Mouse (Mus musculus) brain, adult 2 months (tissue): ENCODE measurements around the gene Abcg8.
A peak's percentile ranks its signal among the peaks of the same experiment; 100 is the strongest.

Experiments used
- DNase-seq: peaks from one replicate; pipeline ENCODE4 v3.0.0; 2011; ENCODE audit warnings: low read depth, low spot score

Abcg8 gene

GRCm38 (mm10) chr17:84658195-84658594, 17.9 kb upstream of the Abcg8 start:
- DNase-seq: no peak

- no peak for DNase-seq
Observed at GRCm38 (mm10) chr17:84658951-84659350, 17.2 kb upstream of the Abcg8 start.

- no peak for DNase-seq
Observed at GRCm38 (mm10) chr17:84665053-84665452, 11.0 kb upstream of the Abcg8 start.

DNA sequence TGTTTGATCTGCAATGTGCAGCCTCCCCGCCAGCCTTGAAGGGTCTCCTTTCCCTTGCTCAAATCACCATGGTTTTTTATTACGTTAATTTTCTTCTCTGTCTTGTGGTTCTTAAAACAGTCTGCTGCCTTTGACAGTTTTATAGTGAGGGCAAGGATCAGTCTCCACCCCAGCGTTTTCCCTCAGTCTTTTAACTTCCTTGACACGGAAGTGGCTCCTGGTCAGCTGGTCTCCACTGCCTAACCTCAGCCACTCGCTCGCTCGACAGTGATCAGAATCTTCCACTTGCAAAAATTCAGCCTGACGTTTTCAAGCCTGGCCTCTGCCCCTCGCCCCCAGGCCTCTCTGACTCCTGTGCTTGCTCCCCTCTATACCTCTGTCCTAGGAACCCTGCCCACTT, 10.4 kb upstream of the Abcg8 start:
- no peak for DNase-seq

GRCm38 (mm10) chr17:84667848-84668247, 8.3 kb upstream of the Abcg8 start:
- DNase-seq: no peak

DNA sequence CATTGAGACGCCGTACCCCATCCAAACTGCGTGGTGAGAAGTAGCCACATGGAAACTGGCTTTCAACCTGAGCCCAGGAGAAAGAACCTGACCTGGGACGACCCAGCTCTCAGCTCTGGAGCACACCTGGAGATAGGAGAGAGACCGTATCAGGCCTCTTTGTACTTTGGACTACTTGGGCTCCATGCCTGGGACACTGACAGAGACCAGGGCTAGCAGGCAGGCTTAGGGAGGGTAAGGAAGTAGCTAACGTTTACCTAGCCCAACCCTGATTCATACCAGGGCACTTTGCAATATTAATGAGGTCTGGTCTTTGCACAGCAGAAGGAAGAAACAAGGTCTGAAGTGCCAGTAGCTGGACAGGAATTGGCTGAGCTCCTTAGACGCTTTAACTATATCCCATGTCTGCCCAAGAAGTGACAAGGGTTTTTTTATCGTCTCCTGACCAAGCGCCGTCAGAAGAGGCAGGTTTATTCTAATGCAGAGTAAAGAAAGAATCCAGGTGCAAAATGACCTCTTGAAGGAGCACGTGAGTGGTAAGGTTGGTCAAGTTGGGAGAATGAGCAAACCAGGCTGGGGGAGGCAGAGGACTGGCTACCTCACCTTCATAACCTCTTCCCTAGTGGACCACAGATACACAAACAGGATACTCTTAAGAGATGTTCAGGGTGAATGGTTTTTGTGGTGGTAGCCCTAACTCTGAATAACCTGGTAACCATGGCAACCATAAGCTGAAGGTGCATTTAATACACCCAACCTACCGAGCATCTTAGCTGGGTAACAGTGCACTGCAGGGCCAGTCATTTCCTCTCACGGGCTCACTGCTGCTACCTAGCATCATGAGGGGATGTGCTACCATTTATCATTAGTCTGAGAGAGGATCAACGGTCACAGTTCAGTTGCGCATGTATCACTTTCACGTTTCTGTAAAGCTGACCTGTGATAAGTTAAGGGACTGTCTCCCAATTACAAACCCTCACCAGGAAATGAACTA, 3.4 kb upstream of the Abcg8 start:
- no peak for DNase-seq

DNA sequence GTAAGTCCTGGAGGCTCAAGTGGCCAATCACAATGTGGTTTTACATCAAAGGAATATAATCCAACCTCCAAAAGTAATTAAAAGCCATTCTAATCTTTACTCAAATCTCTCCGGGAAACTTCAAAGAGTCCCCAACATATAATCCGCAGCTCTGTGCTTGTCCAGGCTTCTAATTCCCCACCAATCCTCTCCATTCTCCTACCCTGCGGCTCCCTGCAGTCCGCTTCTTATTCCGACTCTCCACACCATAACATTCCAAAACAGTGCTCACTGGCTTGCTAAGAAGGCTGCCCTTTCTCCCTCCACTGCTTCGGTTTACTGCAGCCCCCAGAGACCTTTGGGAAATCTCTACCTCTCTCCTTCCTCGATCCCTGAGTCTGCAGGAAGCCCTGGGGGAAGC, 2.1 kb upstream of the Abcg8 start:
- no peak for DNase-seq

DNA sequence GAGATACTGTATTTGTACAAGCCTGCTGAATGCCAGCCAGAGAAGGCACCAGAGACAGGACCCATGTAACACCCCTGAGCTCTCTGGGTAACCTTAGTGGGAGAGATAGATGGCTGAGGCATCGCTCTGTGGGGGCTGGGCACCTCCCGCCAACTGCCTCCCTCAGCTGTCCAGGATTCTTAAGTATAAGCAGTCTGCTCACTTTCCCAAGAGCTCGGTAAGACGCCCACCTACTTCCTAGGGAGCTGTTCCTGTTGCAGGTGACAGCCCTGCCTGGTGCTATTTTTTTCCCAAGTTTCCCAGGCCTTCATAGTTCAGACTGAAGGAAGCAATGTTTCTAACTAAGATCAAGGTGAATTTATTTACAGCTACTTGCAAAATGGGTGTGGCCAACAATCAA, 898 bp upstream of the Abcg8 start:
- DNase-seq: peak; percentile 61

DNA sequence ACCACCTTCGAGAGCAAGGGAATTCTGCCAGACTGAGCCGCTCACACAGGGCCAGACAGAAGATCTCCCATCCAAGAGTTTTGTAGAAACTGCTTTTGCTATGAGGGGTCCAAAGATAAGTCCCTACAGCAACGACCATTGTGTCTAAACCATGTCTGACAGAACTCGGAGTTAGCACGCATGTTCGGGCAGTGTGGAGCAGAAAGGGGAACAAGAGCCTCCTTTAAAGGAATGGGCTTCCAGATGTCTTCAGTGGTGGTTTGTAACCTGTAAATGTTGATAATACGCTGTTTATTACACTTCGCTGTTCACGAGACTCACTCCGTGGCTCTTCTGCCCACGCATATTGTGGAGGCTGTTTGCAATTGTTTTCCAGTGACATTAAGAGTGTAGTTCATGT, 1.5 kb downstream of the Abcg8 start:
- DNase-seq: no peak

DNA sequence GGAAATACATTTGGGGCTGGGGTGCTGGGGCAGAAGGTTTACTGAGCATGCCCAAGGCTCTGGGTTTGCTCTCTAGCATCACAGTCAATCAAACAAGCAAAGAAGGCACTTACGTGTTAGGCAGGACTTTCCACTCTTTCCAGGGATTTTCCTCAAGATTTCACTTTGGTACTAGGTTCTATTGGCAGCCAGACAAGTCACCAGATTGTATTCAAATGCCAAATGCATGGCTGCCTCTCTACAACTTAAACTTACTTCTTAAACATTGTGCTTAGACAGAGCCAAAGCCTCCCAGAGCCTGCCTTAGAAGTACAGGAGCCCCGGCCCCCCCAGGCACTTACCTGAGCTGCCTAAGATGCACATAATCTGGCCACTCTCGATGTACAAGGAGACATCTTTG, 5.6 kb downstream of the Abcg8 start:
- DNase-seq: peak; percentile 71

DNA sequence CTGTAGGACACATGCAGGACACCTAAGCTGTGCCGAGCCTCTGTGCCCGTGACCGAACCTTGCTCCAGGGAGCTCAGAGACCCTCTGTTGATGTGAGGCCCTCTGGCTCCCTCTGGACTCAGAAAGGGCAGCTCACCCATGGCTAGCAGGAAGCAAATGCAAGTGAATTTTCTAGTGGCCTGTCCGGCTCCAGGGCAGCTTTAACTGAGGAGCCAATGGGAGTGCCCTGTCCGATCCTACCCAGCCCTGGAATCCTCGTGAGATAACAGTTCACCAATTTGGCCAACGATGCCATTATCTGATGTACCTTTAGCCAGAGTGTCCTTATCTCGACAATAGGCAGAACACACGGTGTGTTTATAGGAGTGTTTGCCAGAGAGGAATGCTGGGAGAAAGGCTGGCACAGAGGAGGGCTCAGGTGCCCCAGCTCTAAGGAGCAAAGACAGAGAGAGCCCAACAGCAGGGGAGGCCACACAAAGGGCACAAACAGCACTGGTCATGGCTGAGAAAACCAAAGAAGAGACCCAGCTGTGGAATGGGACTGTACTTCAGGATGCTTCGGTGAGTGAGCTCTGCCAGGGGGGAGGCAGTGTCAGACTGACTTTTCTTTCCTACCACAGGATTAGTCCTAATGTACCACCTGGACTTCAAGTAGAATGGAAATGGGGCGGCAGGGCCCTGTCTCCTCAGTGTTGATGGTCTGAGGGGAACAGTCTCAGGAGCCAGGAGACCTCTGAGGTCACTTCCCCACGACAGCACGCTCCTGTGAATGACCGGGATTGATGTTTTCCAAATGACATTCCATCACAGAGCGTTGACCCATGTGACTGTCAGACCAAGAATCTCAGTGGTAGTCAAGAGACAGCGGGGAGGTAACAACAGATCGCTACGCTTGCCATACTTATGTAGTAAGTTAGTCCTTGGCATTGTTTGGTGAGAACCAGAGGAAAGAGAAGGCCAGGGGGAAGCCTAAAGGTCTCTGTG, 6.9 kb downstream of the Abcg8 start, which contains the start of gene Abcg5:
Abcg5 (minus strand) TSS at position 278 of the 984 bp plus-strand sequence.
- DNase-seq: no peak

DNA sequence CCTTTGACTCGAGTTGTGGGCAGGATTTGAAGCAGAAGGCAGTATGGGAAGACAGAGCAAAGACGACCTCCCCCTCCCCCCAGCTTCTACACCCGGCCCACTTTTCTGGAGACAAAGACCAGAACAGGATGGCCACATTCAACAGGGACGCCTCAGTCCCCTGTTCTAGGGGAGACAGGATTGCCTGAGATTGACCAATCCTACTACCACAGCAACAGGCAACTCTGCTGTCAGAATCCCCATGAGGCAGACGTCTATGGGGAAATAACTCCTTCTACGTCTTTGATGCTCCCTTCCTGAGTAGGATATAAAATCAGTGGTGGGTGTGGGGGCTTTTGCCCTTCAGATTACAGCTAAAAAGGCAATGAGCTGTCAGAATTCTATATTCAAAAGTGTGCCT, 8.2 kb downstream of the Abcg8 start:
- no peak for DNase-seq

DNA sequence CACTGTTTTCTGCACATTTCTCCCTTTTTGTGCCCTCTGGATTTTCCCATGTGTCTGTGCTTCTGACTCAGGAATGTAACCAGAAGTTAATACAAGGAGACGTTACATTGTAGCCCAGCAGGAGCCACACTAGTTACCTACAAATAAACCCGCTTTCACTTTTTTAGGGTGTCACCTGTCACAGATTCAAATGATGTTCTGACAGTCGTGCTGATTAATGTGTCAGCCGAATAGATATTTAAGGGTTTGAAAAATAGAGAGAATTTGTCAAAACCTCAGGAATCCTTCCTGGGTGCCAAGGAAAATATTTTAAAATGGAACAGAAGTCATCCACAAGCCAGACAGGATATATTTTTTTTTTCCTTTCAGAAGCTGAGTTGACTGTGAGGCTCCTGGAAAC, 9.2 kb downstream of the Abcg8 start:
- DNase-seq: no peak

GRCm38 (mm10) chr17:84687994-84688393, 11.9 kb downstream of the Abcg8 start:
- DNase-seq: no peak

- DNase-seq: no peak
Observed at GRCm38 (mm10) chr17:84688834-84689233, 12.7 kb downstream of the Abcg8 start.

DNA sequence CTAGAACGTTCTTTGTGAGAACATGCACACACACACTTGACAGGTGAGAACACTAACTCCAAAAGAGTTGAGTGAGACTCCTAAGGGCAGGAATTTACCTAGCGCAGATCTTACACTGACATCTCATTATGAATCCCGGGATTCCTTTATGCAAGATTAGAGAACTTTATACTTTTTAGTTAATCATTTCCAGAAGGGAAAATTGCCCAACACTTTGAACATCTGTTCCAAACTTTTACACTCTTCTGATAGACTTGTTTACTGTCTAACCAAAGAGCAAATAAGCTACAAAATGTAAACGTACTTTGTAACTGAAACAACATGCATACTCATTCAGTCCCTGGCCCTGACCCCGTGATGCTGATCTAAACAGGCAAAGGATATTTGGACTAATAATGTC, 13.2 kb downstream of the Abcg8 start:
- DNase-seq: no peak

DNA sequence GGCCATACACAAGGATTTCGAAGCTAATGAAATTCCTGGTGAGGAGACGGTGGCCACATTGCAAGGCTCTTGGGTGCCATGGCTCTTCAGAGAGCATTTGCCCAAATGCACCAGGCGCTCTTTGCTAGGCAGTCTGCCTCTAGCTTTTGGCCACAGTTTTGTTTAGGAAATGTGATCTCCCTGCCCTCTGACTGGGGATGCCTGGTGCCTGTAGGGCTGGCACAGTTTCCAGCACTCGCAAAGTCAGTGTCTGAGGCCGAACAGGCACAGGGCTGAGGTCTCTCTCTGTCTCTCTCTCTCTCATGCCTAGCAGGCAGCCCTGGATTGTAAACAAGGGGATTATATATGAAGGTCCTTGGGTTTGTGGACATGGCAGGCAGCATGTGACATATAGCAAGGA, 14.0 kb downstream of the Abcg8 start:
- no peak for DNase-seq

GRCm38 (mm10) chr17:84693741-84694140, 17.6 kb downstream of the Abcg8 start:
- no peak for DNase-seq

DNA sequence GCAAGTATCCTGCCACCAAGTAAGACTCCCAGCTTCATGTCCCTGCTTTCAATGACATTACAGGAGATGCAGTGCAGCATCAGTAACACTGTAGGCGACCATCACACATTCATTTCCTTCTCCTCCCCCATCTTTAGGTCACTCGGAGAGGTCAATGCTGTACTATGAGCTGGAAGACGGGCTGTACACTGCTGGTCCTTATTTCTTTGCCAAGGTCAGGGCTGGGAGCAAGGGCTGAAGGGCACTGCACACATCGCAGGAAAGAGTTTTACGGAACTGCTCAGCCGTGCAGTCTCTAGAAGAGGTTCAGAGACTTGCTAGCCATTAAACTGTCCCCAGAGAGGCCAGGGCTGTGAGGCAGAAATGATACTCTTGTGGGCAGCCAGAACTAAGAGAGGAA, 20.4 kb downstream of the Abcg8 start:
- DNase-seq: no peak

- DNase-seq: peak; percentile 80
Observed at GRCm38 (mm10) chr17:84698727-84699126, 22.6 kb downstream of the Abcg8 start.

DNA sequence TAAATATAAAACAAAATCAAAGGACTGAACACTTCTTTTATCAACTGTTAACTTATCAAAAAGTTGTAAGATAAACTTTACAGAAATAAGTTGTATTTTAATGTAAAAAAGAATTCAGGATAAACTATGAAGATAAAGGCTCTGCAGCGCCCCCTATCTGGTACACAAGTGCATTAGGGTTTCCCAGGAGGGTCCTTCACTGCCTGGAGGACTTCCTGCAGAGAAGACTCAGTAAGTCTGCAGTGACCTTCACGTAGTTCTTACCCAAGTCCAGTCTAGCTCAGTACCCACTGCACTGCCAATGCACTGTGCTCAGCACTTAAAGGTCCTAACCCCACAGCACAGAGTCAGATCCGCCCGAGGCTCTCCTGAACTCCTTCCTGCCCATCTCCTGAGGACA, 31.3 kb downstream of the Abcg8 start:
- no peak for DNase-seq

- DNase-seq: no peak
Observed at GRCm38 (mm10) chr17:84708818-84709217, 32.7 kb downstream of the Abcg8 start.
